Mouse (Mus musculus) adrenal gland, adult 18-20 months (tissue): ENCODE results near the gene Vmn2r83. TPM values are rescaled to one million over a fixed set of nuclear protein-coding genes. Genes with fewer than 3 reads are reported as not detected.

Source experiments
- DNase-seq, 2 experiments: peaks; one replicate each; pipeline ENCODE4 v3.0.0; 2021 to 2022; ENCODE audit warnings: low spot score in 2 of 2
- microRNA-seq, 2 experiments: library from miRNA; unstranded; fragments of <30 nt; microRNA quantifications; one replicate each; pipeline ENCODE4 v1.2.0; 2021; ENCODE audit warnings: borderline number of aligned reads in 2 of 2
- total RNA-seq, 2 experiments: library from RNA; stranded (reverse); gene quantifications; 1 replicate in 1 of 2; 2 replicates in 1 of 2; pipeline ENCODE4 v1.2.3; 2021

Vmn2r83 gene
- total RNA-seq, 2 experiments from 2014 or later: not detected

GRCm38 (mm10) chr10:79537271-79537670, 68.7 kb downstream of the Vmn2r83 start:
- DNase-seq: peak in 1 of 2 experiments; percentile 12

DNA sequence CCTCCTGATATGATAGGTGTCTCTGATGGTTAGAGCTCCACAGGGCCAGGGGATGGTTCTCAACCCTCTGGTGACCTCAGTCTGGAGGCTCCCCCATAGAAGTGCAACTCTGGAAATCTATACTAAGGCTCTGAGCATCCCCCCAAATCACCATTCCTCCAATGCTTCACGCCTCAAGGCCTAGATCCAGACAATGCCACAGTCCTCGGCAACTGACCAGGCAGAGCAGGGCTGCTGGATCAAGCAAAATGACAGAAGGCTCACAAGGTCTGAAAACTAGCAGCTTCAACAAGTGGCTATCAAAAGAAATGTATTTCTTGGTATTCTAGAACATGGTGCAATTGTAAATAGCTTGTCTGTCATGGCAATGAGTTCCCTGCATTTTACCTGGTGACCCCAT, 69.2 kb downstream of the Vmn2r83 start:
- no peak for DNase-seq

- no peak for DNase-seq
Observed at GRCm38 (mm10) chr10:79538323-79538722, 69.8 kb downstream of the Vmn2r83 start.

DNA sequence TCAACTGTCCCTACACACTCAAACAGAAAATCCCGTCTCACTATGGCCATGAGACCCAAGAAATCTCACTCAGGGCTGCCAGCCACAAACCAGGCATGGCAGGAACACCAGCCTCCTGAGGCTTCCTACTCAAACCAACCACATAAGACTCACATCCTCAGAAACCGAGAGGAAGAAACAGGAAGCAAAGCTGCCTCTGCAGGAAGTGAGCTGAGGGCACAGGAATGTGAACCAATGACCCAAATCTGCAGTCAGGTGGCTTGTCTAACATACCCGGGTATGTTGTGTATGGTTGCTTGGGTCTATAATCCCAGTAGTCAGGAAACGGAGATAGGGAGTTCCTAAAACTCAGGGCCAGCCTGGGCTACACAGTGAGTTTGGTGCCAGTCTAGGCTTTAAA, 70.3 kb downstream of the Vmn2r83 start:
- no peak for DNase-seq

GRCm38 (mm10) chr10:79539701-79540495, 71.4 kb downstream of the Vmn2r83 start:
- DNase-seq: no peak

- no peak for DNase-seq
Observed at GRCm38 (mm10) chr10:79540746-79541145, 72.2 kb downstream of the Vmn2r83 start.

DNA sequence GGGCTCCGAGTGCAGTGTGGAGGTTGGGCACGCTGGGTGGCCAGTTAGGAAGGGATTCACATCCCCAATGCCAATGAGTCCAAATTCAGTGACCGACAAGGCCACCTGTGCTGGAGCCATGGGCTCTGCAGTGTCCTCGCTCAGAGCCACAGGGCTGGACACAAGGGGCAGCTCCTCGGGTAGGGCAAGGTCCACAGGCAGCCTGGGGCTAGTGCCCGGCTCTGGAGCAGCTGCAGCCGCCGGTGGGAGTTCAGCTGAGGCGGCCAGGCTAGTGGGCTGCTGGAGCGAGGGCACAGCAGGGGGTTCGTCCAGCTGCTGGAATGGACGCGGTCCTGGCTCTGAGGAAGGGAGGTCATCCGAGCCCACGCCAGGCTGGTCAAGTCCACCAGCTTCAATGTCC, 73.0 kb downstream of the Vmn2r83 start:
- DNase-seq: peak in 1 of 2 experiments; percentile 19

GRCm38 (mm10) chr10:79542171-79542570, 73.6 kb downstream of the Vmn2r83 start:
- no peak for DNase-seq

Small RNA genes within 50 kb of the gene (microRNA-seq; reads per million reads assigned to microRNA genes)
- 0.95 to 3.1 reads per million in 2 experiments for gene Mir6909

Other genes starting within 250 kb of the Vmn2r83 start
- not detected for gene Vmn2r81, start 221.0 kb upstream of the Vmn2r83 start, total RNA-seq
- not detected for gene Vmn2r82, start 112.2 kb upstream of the Vmn2r83 start, total RNA-seq
- 10 to 100 TPM; 13.3 to 35.7 TPM for gene Plpp2, start 65.1 kb downstream of the Vmn2r83 start, total RNA-seq
- gene Mier2, start 86.5 kb downstream of the Vmn2r83 start, total RNA-seq: 10 to 100 TPM; 32.5 to 34.2 TPM
- not detected for gene Theg, start 118.6 kb downstream of the Vmn2r83 start, total RNA-seq
- gene C2cd4c, start 145.3 kb downstream of the Vmn2r83 start, total RNA-seq: under 1 TPM; 0.07 to 0.13 TPM
- 1 to 10 TPM; 3.3 to 5.9 TPM for gene Shc2, start 169.2 kb downstream of the Vmn2r83 start, total RNA-seq
- gene Odf3l2, start 177.0 kb downstream of the Vmn2r83 start, total RNA-seq: not detected
- not detected for gene Madcam1, start 195.8 kb downstream of the Vmn2r83 start, total RNA-seq
- 10 to 100 TPM; 29.6 to 34.4 TPM for gene Tpgs1, start 200.6 kb downstream of the Vmn2r83 start, total RNA-seq
- 100 to 1,000 TPM in 1 of 2 experiments, 10 to 100 TPM in 1; 87.6 to 120 TPM for gene Cdc34, start 213.5 kb downstream of the Vmn2r83 start, total RNA-seq
- gene Gzmm, start 220.3 kb downstream of the Vmn2r83 start, total RNA-seq: 1 to 10 TPM; 1.2 to 1.3 TPM
- 100 to 1,000 TPM; 618 to 637 TPM for gene Bsg, start 235.8 kb downstream of the Vmn2r83 start, total RNA-seq
- 1 to 10 TPM; 6.1 to 9.4 TPM for gene Hcn2, start 247.9 kb downstream of the Vmn2r83 start, total RNA-seq